Mouse (Mus musculus) G1E (cell line): Measurements from ENCODE around the gene Fhit.

Experiments used
- CTCF ChIP-seq: IDR thresholded peaks from 2 replicates; pipeline ENCODE4 v1.5.1; 2012; ENCODE audit warnings: low read depth, low read length, inconsistent platforms, mixed read lengths
- GATA1 ChIP-seq: IDR thresholded peaks from 2 replicates; pipeline ENCODE4 v1.6.1; 2012; ENCODE audit warnings: borderline replicate concordance, low read length, inconsistent platforms, mixed read lengths
- GATA2 ChIP-seq: IDR thresholded peaks from 2 replicates; pipeline ENCODE4 v1.6.1; 2012; ENCODE audit warnings: low read depth, low read length, inconsistent platforms, borderline replicate concordance
- POLR2AphosphoS5 ChIP-seq: IDR thresholded peaks from 2 replicates; pipeline ENCODE4 v1.6.1; 2012; ENCODE audit warnings: low read depth, low read length, inconsistent platforms; ENCODE audit not compliant: insufficient replicate concordance
- TAL1 ChIP-seq: conservative IDR thresholded peaks from 2 replicates; pipeline ENCODE4 v1.6.1; 2012; ENCODE audit warnings: low read depth, low read length, inconsistent platforms, mixed read lengths

DNA sequence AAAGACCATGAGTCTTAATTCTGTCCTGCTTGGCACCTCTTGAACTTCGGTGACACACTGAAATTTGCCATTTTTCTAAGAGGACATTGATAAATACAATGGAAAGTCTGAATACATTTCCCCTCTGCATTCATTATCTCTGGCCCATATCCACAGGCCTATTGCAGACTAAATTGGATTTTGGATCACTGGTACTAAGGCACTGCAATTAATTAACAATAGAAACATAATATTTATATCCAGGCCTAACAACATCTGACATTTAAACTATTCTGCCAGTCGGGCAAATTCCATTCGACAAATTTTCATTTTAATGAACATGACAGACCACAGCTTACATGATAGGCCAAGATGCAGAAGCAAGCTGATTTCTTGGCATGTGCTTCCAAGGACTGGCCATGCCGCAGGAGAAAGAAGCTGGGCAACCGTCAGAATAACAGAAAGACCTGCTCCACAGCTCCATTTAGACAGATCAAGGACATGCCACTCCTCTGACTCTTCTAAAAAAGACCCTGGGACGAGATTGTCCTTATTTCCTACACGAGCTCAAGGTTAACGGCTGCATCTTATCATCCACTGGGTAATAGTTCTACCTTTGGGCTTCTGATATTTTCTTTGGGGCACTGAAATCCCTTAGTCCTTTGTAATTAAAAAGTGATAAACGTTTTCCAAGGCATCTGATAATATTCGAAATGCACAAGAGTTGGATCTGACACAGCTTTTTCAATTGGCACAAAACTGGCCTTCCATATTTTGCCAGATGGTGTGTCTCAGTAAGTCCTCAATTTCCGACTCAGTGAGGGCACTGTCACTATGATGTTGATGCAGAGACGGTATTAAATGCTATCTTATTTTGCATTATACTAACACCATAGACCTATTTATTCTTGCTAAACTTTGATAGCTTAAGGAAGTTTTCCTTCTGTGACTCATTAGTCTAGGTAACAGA lies 27.8 kb downstream of the Fhit start:
- TF ChIP-seq CTCF = no peak
- TF ChIP-seq POLR2AphosphoS5 = no peak
- no peak for TF ChIP-seq GATA1
- TF ChIP-seq TAL1 = no peak
- TF ChIP-seq GATA2 = no peak
